Mouse (Mus musculus) kidney, postnatal 14 days (tissue): ENCODE measurements at regions not wholly inside any gene's neighbourhood (a gene's known extent, or its start where the extent isn't known, plus 50 kb on each side); places are given as distances from the start of the nearest gene placed in this dataset.

Experiments used
- DNase-seq: peaks from one replicate; pipeline ENCODE4 v3.0.0; 2022; ENCODE audit warnings: mixed read lengths

- DNase-seq: no peak
These were observed 1512.2 kb upstream of the Gm6569 start for GRCm38 (mm10) chr15:72322127-72322526.

GRCm38 (mm10) chr15:72323158-72323557, 1511.2 kb upstream of the Gm6569 start:
- no peak for DNase-seq

- no peak for DNase-seq
These were observed 1503.1 kb upstream of the Gm6569 start for GRCm38 (mm10) chr15:72331262-72331661.

DNA sequence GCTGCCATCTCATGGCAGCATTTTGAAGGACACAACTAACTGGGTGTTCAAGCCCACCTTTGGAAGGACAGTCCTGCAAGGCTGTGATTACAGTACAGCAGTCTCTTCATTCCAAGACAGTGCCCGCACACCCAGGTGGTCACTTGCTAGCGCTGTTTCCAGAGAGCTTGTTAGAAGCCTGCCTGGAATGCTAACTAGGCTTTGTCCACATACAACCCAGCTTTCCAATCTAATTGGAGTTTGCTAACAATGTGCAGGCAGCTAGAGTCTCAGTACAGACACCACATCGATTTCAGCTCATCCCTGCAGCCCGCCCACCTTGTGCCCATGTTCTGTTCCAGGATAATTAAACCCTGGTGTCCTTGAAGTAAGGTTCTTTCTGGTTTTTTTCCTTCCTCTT, 1499.9 kb upstream of the Gm6569 start:
- DNase-seq: no peak

DNA sequence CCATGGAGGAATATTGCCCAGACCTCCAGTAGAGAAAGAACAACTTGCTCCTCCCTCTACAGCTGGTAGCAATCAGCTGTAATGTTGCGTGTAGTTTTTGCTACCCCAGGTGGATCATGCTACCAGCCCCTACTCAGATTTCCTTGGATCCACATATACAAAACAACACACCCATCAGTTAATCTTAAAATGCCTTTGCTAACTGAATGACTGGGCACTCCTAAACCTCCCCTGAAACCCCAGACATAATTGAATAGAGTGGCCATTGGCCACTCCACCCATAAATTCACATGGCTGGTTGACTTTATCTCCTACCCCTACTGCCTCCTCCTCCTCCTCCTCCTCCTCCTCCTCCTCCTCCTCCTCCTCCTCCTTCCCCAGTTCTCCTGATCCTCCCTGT, 1494.7 kb upstream of the Gm6569 start:
- no peak for DNase-seq

DNA sequence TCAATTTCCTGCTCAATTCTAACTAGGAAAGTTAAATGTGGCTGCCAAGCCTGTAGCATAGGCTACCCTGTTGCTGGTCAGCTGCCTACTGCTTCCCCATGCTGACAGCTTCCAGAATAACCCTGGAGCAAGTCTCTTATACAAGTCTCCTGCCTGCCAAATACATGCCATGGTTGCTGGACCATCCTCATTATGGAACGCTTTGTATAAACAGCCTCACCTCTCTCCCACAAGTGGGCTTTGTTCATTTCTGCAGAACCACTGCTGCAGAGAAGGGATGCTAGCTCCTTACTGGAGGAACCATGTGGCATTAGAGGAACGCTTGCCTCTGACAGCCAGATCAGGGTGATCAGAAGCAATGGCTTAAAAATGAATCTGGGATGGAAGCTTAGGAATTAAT, 1492.4 kb upstream of the Gm6569 start:
- DNase-seq: no peak

DNA sequence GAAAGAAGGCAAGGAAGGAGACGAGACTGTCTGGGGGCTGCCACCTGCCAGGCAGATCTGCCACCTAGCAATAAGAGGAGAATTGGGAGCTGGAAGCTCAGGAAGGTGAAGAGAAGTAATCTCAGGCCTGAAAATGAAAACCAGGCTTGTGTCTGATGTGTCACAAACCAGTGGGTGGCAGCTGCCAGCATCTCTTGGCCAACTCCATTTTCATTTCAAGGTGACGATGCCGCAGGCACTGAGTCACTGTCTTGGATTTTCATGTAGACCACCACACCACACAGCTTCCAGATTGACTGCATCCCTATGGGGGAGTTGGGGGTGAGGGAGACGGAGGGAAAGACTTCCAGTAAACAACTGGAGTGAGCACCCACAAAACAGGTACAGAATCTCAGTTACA, 1491.9 kb upstream of the Gm6569 start:
- DNase-seq: no peak

- no peak for DNase-seq
These were observed 1490.6 kb upstream of the Gm6569 start for GRCm38 (mm10) chr15:72343794-72344193.

- DNase-seq: no peak
These were observed 1481.0 kb upstream of the Gm6569 start for GRCm38 (mm10) chr15:72353371-72353770.

GRCm38 (mm10) chr15:72355626-72356025, 1478.7 kb upstream of the Gm6569 start:
- DNase-seq: no peak

GRCm38 (mm10) chr15:72359636-72360035, 1474.7 kb upstream of the Gm6569 start:
- no peak for DNase-seq

DNA sequence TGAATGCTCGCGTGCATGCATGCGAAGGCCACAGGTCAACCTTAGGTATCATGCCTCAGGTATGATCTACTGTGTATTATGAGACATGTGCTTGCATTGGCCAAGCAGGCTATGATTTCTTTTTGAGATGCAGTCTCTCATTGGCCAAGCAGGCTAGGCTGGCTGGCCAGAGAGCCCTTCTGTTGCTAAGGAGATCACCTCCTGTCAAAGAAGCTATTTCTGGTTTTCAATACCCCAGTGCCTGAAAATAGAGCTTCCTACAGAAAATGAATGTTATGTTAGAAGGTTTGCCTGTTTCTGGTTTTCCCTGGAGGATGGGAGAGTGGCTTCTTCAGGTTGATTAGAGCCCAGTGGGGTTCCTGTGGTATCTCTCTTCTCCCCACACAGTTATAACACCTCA, 1474.3 kb upstream of the Gm6569 start:
- no peak for DNase-seq

GRCm38 (mm10) chr15:72360463-72361030, 1473.8 kb upstream of the Gm6569 start:
- DNase-seq: no peak

GRCm38 (mm10) chr15:72373041-72373440, 1461.3 kb upstream of the Gm6569 start:
- DNase-seq: no peak

GRCm38 (mm10) chr15:72377201-72377600, 1457.2 kb upstream of the Gm6569 start:
- DNase-seq: no peak

- DNase-seq: no peak
These were observed 1455.1 kb upstream of the Gm6569 start for GRCm38 (mm10) chr15:72379291-72379690.

DNA sequence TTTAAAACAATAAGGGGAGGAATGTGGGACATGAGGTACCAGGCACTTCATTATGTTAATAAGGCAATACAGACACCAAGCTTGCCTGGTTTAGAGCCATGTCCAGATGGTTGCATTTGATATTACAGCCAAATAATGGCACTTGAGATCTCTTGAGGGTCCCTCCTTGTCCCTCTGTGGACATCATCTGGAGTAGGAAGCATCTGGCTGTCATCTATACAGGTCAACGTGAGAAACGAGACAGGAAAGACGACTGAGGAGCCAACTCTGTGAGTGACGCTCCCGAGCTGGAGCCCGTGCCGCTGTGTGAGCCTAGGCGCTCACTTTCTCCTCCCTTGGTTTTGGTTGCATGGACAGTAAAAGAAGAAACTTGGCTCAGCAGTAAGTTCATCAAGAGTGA, 1453.2 kb upstream of the Gm6569 start:
- no peak for DNase-seq

- no peak for DNase-seq
These were observed 1452.6 kb upstream of the Gm6569 start for GRCm38 (mm10) chr15:72381744-72382143.

DNA sequence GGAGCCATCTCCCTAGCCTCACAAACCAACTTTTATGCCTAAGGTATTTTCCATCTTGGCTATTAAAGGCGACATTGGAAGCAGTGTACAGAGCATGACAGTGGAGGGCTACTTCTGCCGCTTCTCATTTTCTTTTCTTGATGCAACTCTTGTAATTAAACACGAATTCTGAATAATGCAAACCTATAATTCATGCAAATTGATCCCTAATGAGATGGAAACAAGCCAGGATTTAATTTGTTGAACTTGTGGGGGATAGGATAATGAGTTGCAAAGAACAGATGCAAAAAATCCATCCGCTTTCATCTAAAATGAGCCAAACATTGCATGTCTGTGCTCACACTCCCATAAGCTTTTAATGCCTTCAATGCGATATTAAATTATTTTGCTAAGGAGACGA, 1451.8 kb upstream of the Gm6569 start:
- DNase-seq: no peak

DNA sequence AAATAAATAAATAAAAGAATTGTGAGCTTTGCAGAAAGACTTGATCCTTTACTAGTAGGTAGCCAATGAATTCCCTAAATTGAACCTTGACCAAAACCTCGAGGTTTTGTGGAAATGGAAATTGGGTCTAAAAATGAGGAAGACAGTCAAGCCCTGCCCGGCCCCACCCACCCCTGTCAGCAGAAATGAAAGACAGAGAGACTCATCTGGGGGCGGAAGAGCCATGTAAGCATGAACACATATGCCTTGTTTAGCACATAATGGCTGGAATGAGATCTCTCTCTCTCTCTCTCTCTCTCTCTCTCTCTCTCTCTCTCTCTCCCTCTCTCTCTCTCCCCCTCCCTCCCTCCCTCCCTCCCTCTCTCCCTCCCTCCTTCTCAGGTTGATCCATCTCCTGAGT, 1451.3 kb upstream of the Gm6569 start:
- DNase-seq: no peak

GRCm38 (mm10) chr15:72383470-72383869, 1450.9 kb upstream of the Gm6569 start:
- no peak for DNase-seq

DNA sequence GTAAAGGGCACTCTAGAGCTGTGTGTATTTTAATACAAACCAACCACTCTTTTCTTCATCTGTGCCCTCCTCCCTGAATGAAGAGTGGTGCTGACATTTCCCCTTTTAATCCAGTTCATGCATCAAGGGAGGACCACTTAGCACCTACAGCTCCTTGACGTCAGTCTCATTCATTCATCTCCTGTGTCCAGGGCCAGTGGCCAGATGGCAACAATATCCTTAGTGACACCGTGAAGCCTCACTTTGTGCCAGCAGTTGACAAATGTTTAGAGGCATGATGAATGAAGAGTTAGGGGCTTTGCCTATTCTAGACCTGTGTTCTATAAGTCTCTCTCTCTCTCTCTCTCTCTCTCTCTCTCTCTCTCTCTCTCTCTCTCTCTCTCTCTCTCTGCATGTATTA, 1441.1 kb upstream of the Gm6569 start:
- DNase-seq: no peak

DNA sequence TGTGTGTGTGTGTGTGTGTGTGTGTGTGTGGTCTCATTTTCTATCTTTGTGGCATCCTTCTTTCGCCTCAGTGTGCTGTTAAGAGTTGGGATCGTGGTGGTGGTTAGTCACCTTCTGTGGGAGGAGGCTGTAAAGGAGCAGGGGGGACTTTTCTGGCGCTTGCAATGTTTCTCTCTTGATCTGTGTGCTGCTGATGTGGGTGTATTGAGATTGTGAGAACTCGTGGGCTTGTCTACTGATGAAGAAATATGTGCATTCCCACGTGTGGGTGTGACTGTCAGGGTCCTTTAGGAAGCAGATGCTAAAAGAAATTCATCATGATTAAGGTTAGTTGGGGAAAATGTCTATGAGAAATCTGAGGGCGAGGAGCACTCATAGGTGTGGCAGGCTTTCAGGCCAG, 1422.4 kb upstream of the Gm6569 start:
- DNase-seq: no peak
